Mouse (Mus musculus): Measurements from ENCODE around the gene Gm28043.

DNA sequence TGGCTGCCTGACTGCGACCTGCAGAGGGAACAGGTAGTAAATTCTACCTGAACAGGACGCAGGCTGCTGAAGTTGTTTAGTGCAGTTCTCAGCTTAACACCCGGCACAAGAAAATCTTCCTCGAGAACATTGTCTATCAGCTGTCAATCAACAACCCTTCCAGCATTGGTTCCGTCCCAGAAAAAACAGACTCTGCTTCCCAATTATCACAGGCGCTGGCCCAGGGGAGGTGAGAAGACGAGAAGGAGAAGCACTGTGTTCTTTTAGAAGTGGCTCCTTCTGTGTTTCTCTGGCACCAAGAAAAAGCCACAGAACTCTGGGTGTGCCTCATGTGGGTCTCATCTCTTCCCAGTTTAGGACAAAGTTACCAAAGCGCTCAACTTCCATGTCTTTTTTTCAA is 104.0 kb downstream of the Gm28043 start:
- TF ChIP-seq ZC3H11A (IDR thresholded peaks at IDR 0.05; ENCODE audit: low read depth, low read length), result no peak
- TF ChIP-seq USF1 (IDR thresholded peaks at IDR 0.05; ENCODE audit: low read depth, low read length), result no peak
- no peak for TF ChIP-seq CTCF (conservative IDR thresholded peaks at IDR 0.05 in 1 of 2, IDR thresholded peaks at IDR 0.05 in 1 of 2; ENCODE audit: low read depth in 2 of 2, low read length in 2 of 2)
- TF ChIP-seq POLR2A (IDR thresholded peaks at IDR 0.05; ENCODE audit: low read depth, low read length), result no peak
- TF ChIP-seq NELFE (IDR thresholded peaks at IDR 0.05; ENCODE audit: low read depth, low read length), result no peak
- TF ChIP-seq KAT2A (IDR thresholded peaks at IDR 0.05; ENCODE audit: insufficient replicate concordance, low read length), result no peak
- TF ChIP-seq MAX (IDR thresholded peaks at IDR 0.05; ENCODE audit: low read length), result no peak
- no peak for TF ChIP-seq JUND (conservative IDR thresholded peaks at IDR 0.05; ENCODE audit: low read depth, low read length)
- no peak for TF ChIP-seq ZMIZ1 (IDR thresholded peaks at IDR 0.05; ENCODE audit: low read depth, low read length)
